Mouse (Mus musculus): ENCODE results near the gene Tas2r134. TPM values are rescaled to one million over a fixed set of nuclear protein-coding genes. Genes with fewer than 3 reads are reported as not detected.

Gene Tas2r134
- polyA plus RNA-seq, 1 experiment from 2014 or later = not detected

DNA sequence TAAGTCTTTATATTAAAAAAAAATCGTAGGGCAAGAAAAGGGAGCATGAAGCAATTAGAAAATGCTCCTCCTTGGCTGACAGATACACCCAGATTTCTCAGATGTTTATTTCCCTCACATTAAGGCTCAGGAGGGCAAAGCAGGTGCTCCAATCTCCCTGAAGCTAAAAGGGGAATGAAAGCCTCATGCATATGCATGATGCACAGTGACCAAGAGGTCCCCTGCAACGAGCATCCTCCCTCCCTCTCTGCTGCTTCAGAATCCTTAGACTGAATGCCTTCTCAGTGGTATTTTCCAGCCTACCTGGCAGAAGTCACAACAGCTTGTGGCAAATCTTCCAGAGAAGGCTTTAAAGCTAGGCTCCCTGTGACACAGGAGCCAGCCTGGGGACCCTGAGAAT is 16.4 kb upstream of the Tas2r134 start:
- no peak for ATAC-seq (ENCODE audit: low FRiP score, low read depth)
- WGBS = 20% methylated on average over 2 of the region's 2 CpGs
- H3K9ac ChIP-seq = no peak overlapping the region

DNA sequence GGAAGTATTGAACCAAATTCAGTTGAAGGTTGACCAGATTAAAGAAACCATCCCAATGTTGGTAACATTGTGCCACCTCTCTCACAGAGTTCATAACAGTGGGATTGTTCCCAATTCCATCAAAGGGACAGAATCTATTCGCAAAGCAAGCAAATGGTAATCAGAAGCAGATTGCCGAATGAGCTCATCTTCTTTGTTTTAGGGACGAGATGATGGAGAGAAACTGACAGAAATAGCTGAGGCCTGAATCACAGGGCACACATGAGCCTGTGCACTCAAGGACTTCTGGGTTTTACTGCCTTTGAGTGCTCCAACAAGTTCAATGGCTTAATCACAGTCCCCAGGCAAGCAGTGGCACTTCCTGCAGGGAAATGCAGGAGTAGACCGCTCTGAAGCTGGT is 13.6 kb upstream of the Tas2r134 start:
- H3K4me2 ChIP-seq = no peak overlapping the region
- H3K27ac ChIP-seq (replicated peaks) = no peak overlapping the region
- no peak for ATAC-seq (ENCODE audit: low FRiP score, low read depth)
- no peak overlapping the region for H3K9ac ChIP-seq
- H3K4me3 ChIP-seq = no peak overlapping the region
- WGBS = 77% methylated on average over 4 of the region's 4 CpGs
- H3K9me3 ChIP-seq = no peaks in the 10 kb centered on the region
- H3K27me3 ChIP-seq = no peaks in the 10 kb centered on the region
- peaks cover 13% of the 10 kb centered on the region for H3K4me1 ChIP-seq (replicated peaks)
- H3K36me3 ChIP-seq = no peaks in the 10 kb centered on the region

More for the DNA sequence above, 16.4 kb upstream of the Tas2r134 start:
- peak overlapping the region; percentile 54 for H3K4me2 ChIP-seq
- H3K36me3 ChIP-seq = no peaks in the 10 kb centered on the region
- H3K4me3 ChIP-seq = no peak overlapping the region
- H3K27ac ChIP-seq (replicated peaks) = no peak overlapping the region
- H3K9me3 ChIP-seq = no peaks in the 10 kb centered on the region
- H3K27me3 ChIP-seq = no peaks in the 10 kb centered on the region
- peaks cover 13% of the 10 kb centered on the region for H3K4me1 ChIP-seq (replicated peaks)

- 88% methylated on average over 2 of the region's 2 CpGs for WGBS
These were observed 5.4 kb upstream of the Tas2r134 start for GRCm38 (mm10) chr2:51621931-51622330.

DNA sequence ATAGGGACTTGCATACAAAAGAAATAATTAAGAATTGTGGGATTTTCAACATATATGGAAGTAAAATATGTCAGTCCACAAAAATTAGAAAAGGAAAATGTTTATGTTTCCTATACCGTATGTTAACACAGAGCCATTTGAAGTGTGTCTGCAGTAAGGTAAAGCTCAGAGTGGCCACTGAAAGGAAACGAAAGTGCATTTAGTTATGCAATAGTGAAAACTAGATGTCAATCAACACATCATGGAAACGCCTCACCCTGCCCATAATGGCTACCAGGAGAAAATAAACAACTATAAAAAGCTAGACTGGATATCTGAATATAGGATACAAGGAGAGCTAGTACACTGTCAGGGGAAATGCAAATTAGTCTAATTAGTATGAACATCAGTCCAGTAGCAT is 1.3 kb upstream of the Tas2r134 start:
- no peaks in the 10 kb centered on the region for H3K27me3 ChIP-seq
- 83% methylated on average over 3 of the region's 3 CpGs for WGBS
- H3K27ac ChIP-seq (replicated peaks) = no peak overlapping the region
- no peaks in the 10 kb centered on the region for H3K36me3 ChIP-seq
- H3K9me3 ChIP-seq = no peaks in the 10 kb centered on the region
- H3K4me1 ChIP-seq (replicated peaks) = no peaks in the 10 kb centered on the region
- no peak overlapping the region for H3K4me2 ChIP-seq
- no peak overlapping the region for H3K4me3 ChIP-seq
- no peak for ATAC-seq (ENCODE audit: low FRiP score, low read depth)
- H3K9ac ChIP-seq = no peak overlapping the region

More at GRCm38 (mm10) chr2:51621931-51622330, 5.4 kb upstream of the Tas2r134 start:
- Histone ChIP-seq H3K27me3 (no peaks in the 10 kb centered on the region), H3K9me3 (no peaks in the 10 kb centered on the region), H3K4me3 (no peak overlapping the region), H3K36me3 (no peaks in the 10 kb centered on the region), H3K9ac (no peak overlapping the region), H3K27ac (replicated peaks) (no peak overlapping the region), H3K4me2 (no peak overlapping the region), H3K4me1 (replicated peaks) (no peaks in the 10 kb centered on the region)
- no peak for ATAC-seq (ENCODE audit: low FRiP score, low read depth)

- 77% methylated on average over 2 of the region's 2 CpGs for WGBS
- no peak overlapping the region for H3K4me2 ChIP-seq
These were observed 4.1 kb downstream of the Tas2r134 start for GRCm38 (mm10) chr2:51631428-51631827.

GRCm38 (mm10) chr2:51637681-51638080 is 10.4 kb downstream of the Tas2r134 start:
- 88% methylated on average over 11 of the region's 11 CpGs for WGBS

More at GRCm38 (mm10) chr2:51631428-51631827, 4.1 kb downstream of the Tas2r134 start:
- H3K9ac ChIP-seq = no peak overlapping the region
- no peaks in the 10 kb centered on the region for H3K27me3 ChIP-seq
- H3K4me3 ChIP-seq = no peak overlapping the region
- H3K9me3 ChIP-seq = no peaks in the 10 kb centered on the region
- no peaks in the 10 kb centered on the region for H3K36me3 ChIP-seq
- H3K27ac ChIP-seq (replicated peaks) = no peak overlapping the region
- ATAC-seq (ENCODE audit: low FRiP score, low read depth) = no peak
- H3K4me1 ChIP-seq (replicated peaks) = no peaks in the 10 kb centered on the region

GRCm38 (mm10) chr2:51641635-51642034 is 14.3 kb downstream of the Tas2r134 start:
- Histone ChIP-seq H3K27ac (replicated peaks) (no peak overlapping the region), H3K4me1 (replicated peaks) (no peaks in the 10 kb centered on the region), H3K36me3 (no peaks in the 10 kb centered on the region), H3K4me3 (no peak overlapping the region), H3K27me3 (no peaks in the 10 kb centered on the region), H3K4me2 (no peak overlapping the region), H3K9me3 (no peaks in the 10 kb centered on the region), H3K9ac (no peak overlapping the region)
- 92% methylated on average over 7 of the region's 7 CpGs for WGBS
- ATAC-seq (ENCODE audit: low FRiP score, low read depth) = no peak

More at GRCm38 (mm10) chr2:51637681-51638080, 10.4 kb downstream of the Tas2r134 start:
- Histone ChIP-seq H3K36me3 (no peaks in the 10 kb centered on the region), H3K9ac (no peak overlapping the region), H3K27ac (replicated peaks) (no peak overlapping the region), H3K4me3 (no peak overlapping the region), H3K9me3 (no peaks in the 10 kb centered on the region), H3K27me3 (no peaks in the 10 kb centered on the region), H3K4me1 (replicated peaks) (no peaks in the 10 kb centered on the region), H3K4me2 (no peak overlapping the region)
- no peak for ATAC-seq (ENCODE audit: low FRiP score, low read depth)

DNA sequence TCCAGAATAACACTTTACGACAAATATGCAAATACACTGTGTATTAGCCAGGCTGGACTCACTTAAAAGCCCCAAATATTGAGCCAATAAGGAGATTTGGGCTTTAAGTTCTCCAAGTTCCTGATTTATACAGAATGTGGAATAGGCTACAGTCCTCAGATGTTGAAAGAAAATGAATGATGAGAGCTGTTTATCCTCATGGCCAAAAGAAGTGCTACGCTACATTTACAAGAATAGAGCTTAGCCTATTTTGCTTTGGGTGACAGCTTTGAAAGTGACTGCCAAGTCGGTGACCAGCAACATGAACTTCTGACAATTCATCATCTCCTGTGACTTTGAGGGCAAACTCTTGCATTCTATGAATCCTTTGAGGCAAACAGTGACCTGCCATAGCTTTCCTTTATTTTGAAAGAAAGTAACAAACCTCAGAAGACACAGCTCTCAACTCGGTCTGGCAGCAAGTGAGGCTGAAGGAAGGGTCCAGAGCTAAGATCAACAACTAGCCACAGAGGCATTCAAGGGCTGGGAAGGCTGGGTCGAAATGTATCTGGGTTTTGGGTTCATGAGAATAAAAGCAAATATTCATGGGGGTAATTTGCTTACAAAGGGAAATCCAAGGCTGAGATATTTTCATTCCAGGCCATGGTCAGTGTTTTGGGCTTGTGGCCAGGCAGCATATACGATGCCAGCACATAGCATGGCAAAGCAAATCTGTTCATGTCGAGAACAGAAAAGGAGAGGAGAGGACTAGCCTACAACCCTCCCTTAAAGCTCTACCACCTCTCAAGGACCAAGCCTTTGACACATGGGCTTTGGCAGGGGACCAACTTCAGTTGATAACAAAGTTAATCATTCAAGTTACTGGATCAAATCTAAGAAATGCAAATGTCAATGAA is 16.2 kb downstream of the Tas2r134 start:
- Histone ChIP-seq H3K4me3 (no peak overlapping the region), H3K4me1 (replicated peaks) (no peaks in the 10 kb centered on the region), H3K9ac (no peak overlapping the region), H3K27me3 (no peaks in the 10 kb centered on the region), H3K4me2 (no peak overlapping the region), H3K27ac (replicated peaks) (no peak overlapping the region), H3K9me3 (no peaks in the 10 kb centered on the region), H3K36me3 (no peaks in the 10 kb centered on the region)
- no peak for ATAC-seq (ENCODE audit: low FRiP score, low read depth)
- WGBS = 61% methylated on average over 7 of the region's 7 CpGs

- Histone ChIP-seq H3K27me3 (no peaks in the 10 kb centered on the region), H3K36me3 (no peaks in the 10 kb centered on the region)
- WGBS = 92% methylated on average over 3 of the region's 3 CpGs
These were observed 20.7 kb downstream of the Tas2r134 start for GRCm38 (mm10) chr2:51647972-51648371.

GRCm38 (mm10) chr2:51649887-51650286 is 22.6 kb downstream of the Tas2r134 start:
- Histone ChIP-seq H3K9me3 (no peaks in the 10 kb centered on the region), H3K9ac (no peak overlapping the region), H3K4me2 (no peak overlapping the region), H3K4me1 (replicated peaks) (no peaks in the 10 kb centered on the region), H3K36me3 (no peaks in the 10 kb centered on the region), H3K4me3 (no peak overlapping the region), H3K27ac (replicated peaks) (no peak overlapping the region), H3K27me3 (no peaks in the 10 kb centered on the region)
- WGBS = 77% methylated on average over 1 of the region's 1 CpGs
- ATAC-seq (ENCODE audit: low FRiP score, low read depth) = no peak

More at GRCm38 (mm10) chr2:51647972-51648371, 20.7 kb downstream of the Tas2r134 start:
- Histone ChIP-seq H3K27ac (replicated peaks) (no peak overlapping the region), H3K9ac (no peak overlapping the region), H3K4me2 (no peak overlapping the region), H3K4me1 (replicated peaks) (no peaks in the 10 kb centered on the region), H3K9me3 (no peaks in the 10 kb centered on the region), H3K4me3 (no peak overlapping the region)
- no peak for ATAC-seq (ENCODE audit: low FRiP score, low read depth)

DNA sequence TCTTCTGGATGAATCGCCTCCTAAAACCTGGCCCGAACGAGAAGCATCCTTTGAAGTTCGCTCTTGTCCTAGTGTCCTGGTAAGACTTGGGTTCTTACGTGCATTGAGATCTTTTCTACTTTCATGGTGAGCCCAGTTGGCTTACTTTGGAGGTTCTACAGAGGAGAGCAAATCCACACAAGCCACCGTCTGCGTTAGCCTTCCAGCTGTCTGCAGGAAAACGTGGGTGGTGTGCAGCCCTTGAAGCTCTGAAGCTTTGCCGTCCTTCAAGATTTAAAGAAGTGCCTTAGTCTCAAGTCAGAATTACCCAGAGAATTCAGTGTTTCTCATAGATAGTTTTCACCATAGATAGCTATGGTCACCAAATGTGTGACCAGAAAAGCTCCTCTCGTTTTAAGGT is 24.8 kb downstream of the Tas2r134 start:
- no peak overlapping the region for H3K4me3 ChIP-seq
- no peak overlapping the region for H3K27ac ChIP-seq (replicated peaks)
- WGBS = 93% methylated on average over 10 of the region's 10 CpGs
- H3K9me3 ChIP-seq = no peaks in the 10 kb centered on the region
- H3K27me3 ChIP-seq = no peaks in the 10 kb centered on the region
- H3K9ac ChIP-seq = no peak overlapping the region
- no peaks in the 10 kb centered on the region for H3K36me3 ChIP-seq
- ATAC-seq (ENCODE audit: low FRiP score, low read depth) = no peak
- H3K4me2 ChIP-seq = no peak overlapping the region
- no peaks in the 10 kb centered on the region for H3K4me1 ChIP-seq (replicated peaks)

DNA sequence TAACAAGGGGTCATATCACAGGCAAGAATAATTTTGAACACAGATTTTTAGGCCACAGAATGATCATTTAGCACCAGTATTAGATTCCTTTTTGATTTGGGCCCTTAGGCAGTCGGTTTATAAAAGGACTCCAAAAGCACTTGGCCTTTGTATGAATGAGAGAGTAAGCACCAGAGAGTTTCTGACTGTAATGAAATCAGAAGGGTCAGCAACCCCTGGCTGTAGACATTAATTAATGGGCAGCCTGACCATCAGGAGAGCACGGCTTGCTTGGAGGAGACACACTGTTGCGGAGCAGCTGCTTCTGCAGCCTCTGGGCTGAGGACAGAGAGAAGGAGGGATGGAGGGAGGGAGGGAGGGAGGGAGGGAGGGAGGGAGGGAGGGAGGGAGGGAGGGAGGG is 30.4 kb downstream of the Tas2r134 start:
- H3K4me2 ChIP-seq = no peak overlapping the region
- H3K27me3 ChIP-seq = no peaks in the 10 kb centered on the region
- ATAC-seq (ENCODE audit: low FRiP score, low read depth) = no peak
- no peak overlapping the region for H3K27ac ChIP-seq (replicated peaks)
- H3K36me3 ChIP-seq = no peaks in the 10 kb centered on the region
- H3K9me3 ChIP-seq = no peaks in the 10 kb centered on the region
- WGBS = 40% methylated on average over 3 of the region's 3 CpGs
- H3K4me1 ChIP-seq (replicated peaks) = no peaks in the 10 kb centered on the region
- no peak overlapping the region for H3K9ac ChIP-seq
- no peak overlapping the region for H3K4me3 ChIP-seq

Measured in hindbrain, embryonic 15.5 days (tissue).